Mouse (Mus musculus): ENCODE measurements around the gene Mcrip1. TPM values are rescaled to one million over a fixed set of nuclear protein-coding genes. Genes with fewer than 3 reads are reported as not detected.

Mcrip1 gene
- polyA plus RNA-seq, 1 experiment from 2014 or later: 191 TPM

- ATAC-seq (replicated peaks; ENCODE audit: low FRiP score, low TSS enrichment, low read depth): no peak
- Histone ChIP-seq H3K27ac (ENCODE audit: low read depth) (no peak overlapping the region), H3K4me3 (ENCODE audit: low read depth, low read length) (no peak overlapping the region), H3K27me3 (replicated peaks; ENCODE audit: control insufficient read depth, insufficient read depth, low read length) (no peaks in the 10 kb centered on the region), H3K9me3 (ENCODE audit: control insufficient read depth, low read length) (peaks cover 3% of the 10 kb centered on the region; the same call in 1 of the 2 replicates), H3K36me3 (ENCODE audit: control insufficient read depth, insufficient read depth, low read length) (peaks cover 9% of the 10 kb centered on the region), H3K4me1 (replicated peaks; ENCODE audit: control insufficient read depth, insufficient read depth, low read length) (peaks cover 4% of the 10 kb centered on the region), H3K4me2 (ENCODE audit: low read length) (no peak overlapping the region), H3K9ac (ENCODE audit: low read length) (no peak overlapping the region)
- WGBS: 71% methylated on average over 7 of the region's 7 CpGs
- no peak for DNase-seq (ENCODE audit: low spot score)
Measured at GRCm38 (mm10) chr11:120554834-120555233, 5.3 kb upstream of the Mcrip1 start.

- Histone ChIP-seq H3K27ac (ENCODE audit: low read depth) (no peak overlapping the region), H3K9ac (ENCODE audit: low read length) (no peak overlapping the region), H3K36me3 (ENCODE audit: control insufficient read depth, insufficient read depth, low read length) (no peaks in the 10 kb centered on the region), H3K4me3 (ENCODE audit: low read depth, low read length) (no peak overlapping the region), H3K4me2 (ENCODE audit: low read length) (no peak overlapping the region), H3K4me1 (replicated peaks; ENCODE audit: control insufficient read depth, insufficient read depth, low read length) (peaks cover 15% of the 10 kb centered on the region), H3K27me3 (replicated peaks; ENCODE audit: control insufficient read depth, insufficient read depth, low read length) (no peaks in the 10 kb centered on the region), H3K9me3 (ENCODE audit: control insufficient read depth, low read length) (peaks cover 2% of the 10 kb centered on the region; the same call in 1 of the 2 replicates)
- ATAC-seq (replicated peaks; ENCODE audit: low FRiP score, low TSS enrichment, low read depth): no peak
- DNase-seq (ENCODE audit: low spot score): no peak
- 73% methylated on average over 5 of the region's 5 CpGs for WGBS
Measured at GRCm38 (mm10) chr11:120552736-120553135, 3.2 kb upstream of the Mcrip1 start.

- Histone ChIP-seq H3K27me3 (replicated peaks; ENCODE audit: control insufficient read depth, insufficient read depth, low read length) (no peaks in the 10 kb centered on the region), H3K36me3 (ENCODE audit: control insufficient read depth, insufficient read depth, low read length) (peaks cover 4% of the 10 kb centered on the region; the same call in 1 of the 2 replicates), H3K4me3 (ENCODE audit: low read depth, low read length) (peak within 1 kb of the TSS; percentile 83), H3K9me3 (ENCODE audit: control insufficient read depth, low read length) (no peaks in the 10 kb centered on the region), H3K4me2 (ENCODE audit: low read length) (peak within 1 kb of the TSS; percentile 89), H3K4me1 (replicated peaks; ENCODE audit: control insufficient read depth, insufficient read depth, low read length) (peaks cover 15% of the 10 kb centered on the region), H3K9ac (ENCODE audit: low read length) (peak within 1 kb of the TSS; percentile 89), H3K27ac (ENCODE audit: low read depth) (0 out of 2 replicates have a peak within 1 kb of the TSS, but pooled peaks have one; percentile 84)
- ATAC-seq (replicated peaks; ENCODE audit: low FRiP score, low TSS enrichment, low read depth): no peak
- WGBS: 93% methylated on average over 28 of the region's 28 CpGs
- no peak for DNase-seq (ENCODE audit: low spot score)
Measured at GRCm38 (mm10) chr11:120550810-120551440, 1.4 kb upstream of the Mcrip1 start, which contains the start of gene Ppp1r27. TSS of gene Ppp1r27 (minus strand) at chr11:120551132.

- Histone ChIP-seq H3K4me1 (replicated peaks; ENCODE audit: control insufficient read depth, insufficient read depth, low read length) (peaks cover 15% of the 10 kb centered on the region), H3K36me3 (ENCODE audit: control insufficient read depth, insufficient read depth, low read length) (peaks cover 5% of the 10 kb centered on the region), H3K4me3 (ENCODE audit: low read depth, low read length) (peak overlapping the region; percentile 83), H3K9ac (ENCODE audit: low read length) (peak overlapping the region; percentile 89), H3K4me2 (ENCODE audit: low read length) (peak overlapping the region; percentile 89), H3K9me3 (ENCODE audit: control insufficient read depth, low read length) (no peaks in the 10 kb centered on the region), H3K27me3 (replicated peaks; ENCODE audit: control insufficient read depth, insufficient read depth, low read length) (no peaks in the 10 kb centered on the region), H3K27ac (ENCODE audit: low read depth) (peak overlapping the region; percentile 84; the same call in 1 of the 2 replicates)
- WGBS: 66% methylated on average over 11 of the region's 11 CpGs
- peak; percentile 41 for ATAC-seq (replicated peaks; ENCODE audit: low FRiP score, low TSS enrichment, low read depth)
- DNase-seq (ENCODE audit: low spot score): no peak
Measured at GRCm38 (mm10) chr11:120549986-120550809, 671 bp upstream of the Mcrip1 start.

- WGBS: 18% methylated on average over 7 of the region's 7 CpGs
- peaks cover 15% of the 10 kb centered on the region for H3K4me1 ChIP-seq (replicated peaks; ENCODE audit: control insufficient read depth, insufficient read depth, low read length)
- no peaks in the 10 kb centered on the region for H3K9me3 ChIP-seq (ENCODE audit: control insufficient read depth, low read length)
- H3K9ac ChIP-seq (ENCODE audit: low read length): peak overlapping the region; percentile 89
- peak overlapping the region; percentile 83 for H3K4me3 ChIP-seq (ENCODE audit: low read depth, low read length)
- ATAC-seq (replicated peaks; ENCODE audit: low FRiP score, low TSS enrichment, low read depth): no peak
- H3K36me3 ChIP-seq (ENCODE audit: control insufficient read depth, insufficient read depth, low read length): peaks cover 19% of the 10 kb centered on the region
- DNase-seq (ENCODE audit: low spot score): no peak
- peak overlapping the region; percentile 84 for H3K27ac ChIP-seq (ENCODE audit: low read depth)
- H3K4me2 ChIP-seq (ENCODE audit: low read length): peak overlapping the region; percentile 89
- H3K27me3 ChIP-seq (replicated peaks; ENCODE audit: control insufficient read depth, insufficient read depth, low read length): no peaks in the 10 kb centered on the region
Measured at GRCm38 (mm10) chr11:120548786-120549167, 750 bp downstream of the Mcrip1 start.

- no peaks in the 10 kb centered on the region for H3K27me3 ChIP-seq (replicated peaks; ENCODE audit: control insufficient read depth, insufficient read depth, low read length)
- H3K4me1 ChIP-seq (replicated peaks; ENCODE audit: control insufficient read depth, insufficient read depth, low read length): peaks cover 15% of the 10 kb centered on the region
- peak overlapping the region; percentile 89 for H3K9ac ChIP-seq (ENCODE audit: low read length)
- H3K27ac ChIP-seq (ENCODE audit: low read depth): peak overlapping the region; percentile 84; the same call in 1 of the 2 replicates
- peak overlapping the region; percentile 83 for H3K4me3 ChIP-seq (ENCODE audit: low read depth, low read length)
- H3K9me3 ChIP-seq (ENCODE audit: control insufficient read depth, low read length): no peaks in the 10 kb centered on the region
- peaks cover 25% of the 10 kb centered on the region for H3K36me3 ChIP-seq (ENCODE audit: control insufficient read depth, insufficient read depth, low read length)
- ATAC-seq (replicated peaks; ENCODE audit: low FRiP score, low TSS enrichment, low read depth) (no peak), DNase-seq (ENCODE audit: low spot score) (no peak)
- WGBS: 85% methylated on average over 3 of the region's 3 CpGs
- peak overlapping the region; percentile 89 for H3K4me2 ChIP-seq (ENCODE audit: low read length)
Measured at GRCm38 (mm10) chr11:120548214-120548613, 1.3 kb downstream of the Mcrip1 start.

- ATAC-seq (replicated peaks; ENCODE audit: low FRiP score, low TSS enrichment, low read depth) (no peak), DNase-seq (ENCODE audit: low spot score) (no peak)
- 52% methylated on average over 2 of the region's 2 CpGs for WGBS
- H3K4me2 ChIP-seq (ENCODE audit: low read length): no peak overlapping the region
- no peak overlapping the region for H3K4me3 ChIP-seq (ENCODE audit: low read depth, low read length)
- H3K9me3 ChIP-seq (ENCODE audit: control insufficient read depth, low read length): no peaks in the 10 kb centered on the region
- no peak overlapping the region for H3K27ac ChIP-seq (ENCODE audit: low read depth)
- H3K27me3 ChIP-seq (replicated peaks; ENCODE audit: control insufficient read depth, insufficient read depth, low read length): no peaks in the 10 kb centered on the region
- H3K36me3 ChIP-seq (ENCODE audit: control insufficient read depth, insufficient read depth, low read length): peaks cover 32% of the 10 kb centered on the region
- H3K9ac ChIP-seq (ENCODE audit: low read length): no peak overlapping the region
- peaks cover 15% of the 10 kb centered on the region for H3K4me1 ChIP-seq (replicated peaks; ENCODE audit: control insufficient read depth, insufficient read depth, low read length)
Measured at GRCm38 (mm10) chr11:120547469-120547868, 2.1 kb downstream of the Mcrip1 start.

GRCm38 (mm10) chr11:120545964-120546363 is 3.6 kb downstream of the Mcrip1 start:
- 100% methylated on average over 3 of the region's 3 CpGs for WGBS
- Histone ChIP-seq H3K9ac (ENCODE audit: low read length) (no peak overlapping the region), H3K27ac (ENCODE audit: low read depth) (no peak overlapping the region)

More at GRCm38 (mm10) chr11:120545964-120546363, 3.6 kb downstream of the Mcrip1 start:
- no peak overlapping the region for H3K4me3 ChIP-seq (ENCODE audit: low read depth, low read length)
- H3K36me3 ChIP-seq (ENCODE audit: control insufficient read depth, insufficient read depth, low read length): peaks cover 43% of the 10 kb centered on the region
- no peaks in the 10 kb centered on the region for H3K9me3 ChIP-seq (ENCODE audit: control insufficient read depth, low read length)
- H3K27me3 ChIP-seq (replicated peaks; ENCODE audit: control insufficient read depth, insufficient read depth, low read length): no peaks in the 10 kb centered on the region
- DNase-seq (ENCODE audit: low spot score) (no peak), ATAC-seq (replicated peaks; ENCODE audit: low FRiP score, low TSS enrichment, low read depth) (no peak)
- H3K4me1 ChIP-seq (replicated peaks; ENCODE audit: control insufficient read depth, insufficient read depth, low read length): peaks cover 15% of the 10 kb centered on the region
- H3K4me2 ChIP-seq (ENCODE audit: low read length): no peak overlapping the region
